Mouse (Mus musculus) heart, postnatal 0 days (tissue): Measurements from ENCODE around the gene Kxd1.

Experiments used
- CTCF ChIP-seq: IDR thresholded peaks from 2 replicates; pipeline ENCODE4 v1.5.1; 2016; ENCODE audit warnings: antibody characterized with exemption, control low read depth, low read depth
- EP300 ChIP-seq: IDR thresholded peaks from 2 replicates; pipeline ENCODE4 v1.6.1; 2016; ENCODE audit warnings: antibody characterized with exemption, low read depth

DNA sequence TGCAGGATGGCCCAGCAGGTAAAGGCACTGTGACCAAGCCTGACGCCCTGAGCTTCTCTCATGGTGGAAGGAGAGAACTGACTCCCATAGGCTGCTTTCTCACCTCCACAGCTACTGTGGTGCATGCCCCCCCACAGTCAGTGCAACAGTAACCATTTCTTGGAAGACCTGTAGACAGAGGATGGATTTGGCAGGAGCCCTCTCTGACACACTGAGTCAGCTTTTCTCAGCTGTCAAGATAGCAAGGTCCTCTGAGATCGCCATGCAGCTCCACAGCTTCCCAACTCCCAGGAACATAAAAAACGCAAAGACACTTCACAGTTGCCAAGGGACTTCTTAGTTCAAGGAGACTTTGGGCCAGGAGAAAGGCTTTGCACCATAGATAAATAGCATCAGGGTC is 69.3 kb downstream of the Kxd1 start:
- TF ChIP-seq CTCF (no peak), EP300 (no peak)
